Mouse (Mus musculus) brain, embryonic 14.5 days (tissue): ENCODE data around the gene Mcfd2. TPM values are rescaled to one million over a fixed set of nuclear protein-coding genes. Genes with fewer than 3 reads are reported as not detected.

ENCODE experiments used
- DNase-seq: peaks from one replicate; pipeline ENCODE4 v3.0.0-alpha.2; 2011; ENCODE audit warnings: low read depth
- CTCF ChIP-seq: fragments of 200-500 bp; IDR thresholded peaks from 2 replicates; pipeline ENCODE4 v1.5.1; 2012; ENCODE audit warnings: inconsistent platforms, mild to moderate bottlenecking, moderate library complexity, borderline replicate concordance; ENCODE audit not compliant: insufficient read depth, insufficient read length; ENCODE audit errors: extremely low read depth
- POLR2A ChIP-seq: fragments of 200-500 bp; IDR thresholded peaks from 2 replicates; pipeline ENCODE4 v1.6.1; 2012; ENCODE audit warnings: mild to moderate bottlenecking, inconsistent platforms, borderline replicate concordance; ENCODE audit not compliant: poor library complexity, insufficient read depth, insufficient read length, severe bottlenecking; ENCODE audit errors: extremely low read depth
- polyA plus RNA-seq: library from polyadenylated mRNA; depleted of rRNA; stranded (reverse); fragments of >200 nt; gene quantifications from 2 replicates; pipeline ENCODE4 v1.2.3, GENCODE M21; 2012

The Mcfd2 gene
- polyA plus RNA-seq, 1 experiment: 40.1 TPM

GRCm38 (mm10) chr17:87283755-87284481 is 18.2 kb upstream of the Mcfd2 start:
- TF ChIP-seq CTCF: no peak
- no peak for TF ChIP-seq POLR2A
- DNase-seq: no peak

GRCm38 (mm10) chr17:87283055-87283754 is 17.5 kb upstream of the Mcfd2 start:
- no peak for DNase-seq
- TF ChIP-seq POLR2A: no peak
- no peak for TF ChIP-seq CTCF

- peak; percentile 96 for DNase-seq
- TF ChIP-seq CTCF (no peak), POLR2A (peak; percentile 82)
Measured at GRCm38 (mm10) chr17:87282706-87283053, 16.9 kb upstream of the Mcfd2 start, which contains the start of gene Ttc7. Gene Ttc7, plus strand, starts transcription at chr17:87282886.

GRCm38 (mm10) chr17:87282007-87282705 is 16.4 kb upstream of the Mcfd2 start:
- DNase-seq: peak; percentile 82
- TF ChIP-seq POLR2A (no peak), CTCF (no peak)

GRCm38 (mm10) chr17:87275363-87276341 is 9.9 kb upstream of the Mcfd2 start:
- DNase-seq: no peak
- no peak for TF ChIP-seq CTCF
- no peak for TF ChIP-seq POLR2A

- DNase-seq: peak; percentile 79
- TF ChIP-seq CTCF (no peak), POLR2A (no peak)
Measured at GRCm38 (mm10) chr17:87269454-87269853, 3.7 kb upstream of the Mcfd2 start.

- DNase-seq: peak; percentile 12
- TF ChIP-seq POLR2A (no peak), CTCF (no peak)
Measured at GRCm38 (mm10) chr17:87264927-87265791, 576 bp downstream of the Mcfd2 start.

GRCm38 (mm10) chr17:87264054-87264830 is 1.5 kb downstream of the Mcfd2 start:
- DNase-seq: no peak
- TF ChIP-seq CTCF: no peak
- TF ChIP-seq POLR2A: no peak

GRCm38 (mm10) chr17:87263401-87263800 is 2.3 kb downstream of the Mcfd2 start:
- TF ChIP-seq POLR2A (no peak), CTCF (no peak)
- DNase-seq: no peak

GRCm38 (mm10) chr17:87255672-87256071 is 10.1 kb downstream of the Mcfd2 start:
- DNase-seq: no peak
- TF ChIP-seq POLR2A (no peak), CTCF (no peak)
